Mouse (Mus musculus) heart, embryonic 13.5 days (tissue): ENCODE measurements at regions not wholly inside any gene's neighbourhood (a gene's known extent, or its start where the extent isn't known, plus 50 kb on each side); places are given as distances from the start of the nearest gene placed in this dataset.

ENCODE experiments used
- ATAC-seq: fragments of 200-750 bp; cut with Nextera tagmentation; 2 replicates; pipeline ENCODE4 v1.8.0; 2017; ENCODE audit warnings: moderate TSS enrichment; ENCODE audit not compliant: insufficient number of reproducible peaks, low FRiP score, low TSS enrichment; ENCODE audit errors: extremely low read depth
- H3K27ac ChIP-seq: fragments of 300-500 bp; sonication (generic); replicated peaks from 2 replicates; pipeline ENCODE4 v1.5.1; 2015; ENCODE audit warnings: moderate library complexity, mild to moderate bottlenecking, inconsistent platforms
- H3K27me3 ChIP-seq: fragments of 300-500 bp; sonication (generic); replicated peaks from 2 replicates; pipeline ENCODE4 v1.6.1; 2015; ENCODE audit warnings: mild to moderate bottlenecking, inconsistent platforms
- H3K36me3 ChIP-seq: fragments of 300-500 bp; sonication (generic); 2 replicates; pipeline ENCODE4 v1.6.1; 2015; ENCODE audit warnings: mild to moderate bottlenecking, inconsistent platforms
- H3K4me1 ChIP-seq: fragments of 300-500 bp; sonication (generic); 2 replicates; pipeline ENCODE4 v1.6.1; 2015; ENCODE audit warnings: inconsistent platforms
- H3K4me2 ChIP-seq: fragments of 300-500 bp; sonication (generic); 2 replicates; pipeline ENCODE4 v1.6.1; 2015; ENCODE audit warnings: inconsistent platforms, mild to moderate bottlenecking, moderate library complexity
- H3K4me3 ChIP-seq: fragments of 300-500 bp; sonication (generic); 2 replicates; pipeline ENCODE4 v1.5.1; 2015; ENCODE audit warnings: moderate library complexity, mild to moderate bottlenecking, inconsistent platforms
- H3K9ac ChIP-seq: fragments of 300-500 bp; sonication (generic); 2 replicates; pipeline ENCODE4 v1.6.1; 2015; ENCODE audit warnings: inconsistent platforms, mild to moderate bottlenecking, moderate library complexity
- H3K9me3 ChIP-seq: fragments of 300-500 bp; sonication (generic); 2 replicates; pipeline ENCODE4 v1.6.1; 2016; ENCODE audit warnings: inconsistent platforms
- WGBS: fragments of 180-500 bp; shearing (Covaris S2); methylation state at CpG from one replicate; pipeline ENCODE4 v1.1.7; 2015; ENCODE audit warnings: mixed read lengths; 5-methylcytosine and 5-hydroxymethylcytosine counted together

DNA sequence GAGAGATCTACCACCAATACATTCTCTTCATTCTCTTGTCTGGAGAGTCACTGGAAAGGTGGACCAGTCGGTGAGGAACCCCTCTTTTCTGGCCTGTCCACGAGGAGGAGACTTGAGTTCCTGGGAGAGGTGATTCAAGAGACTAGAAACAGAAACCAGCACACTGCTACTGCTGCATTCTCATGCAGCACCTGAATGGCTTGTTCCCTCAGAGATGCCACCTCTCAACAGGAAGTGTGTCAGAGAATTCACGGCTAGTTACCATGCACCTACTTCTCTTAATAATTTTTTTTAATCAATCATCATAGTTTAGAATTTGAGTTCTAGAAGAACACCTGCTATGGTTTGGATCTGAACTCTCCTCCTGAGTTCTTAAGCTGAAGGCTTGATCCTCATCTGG is 52.0 kb upstream of the Dynlrb2 start:
- H3K4me3 ChIP-seq: no peak overlapping the region
- no peaks in the 10 kb centered on the region for H3K4me1 ChIP-seq
- 51% methylated on average over 3 of the region's 3 CpGs for WGBS
- no peak for ATAC-seq
- no peaks in the 10 kb centered on the region for H3K27me3 ChIP-seq
- no peak overlapping the region for H3K4me2 ChIP-seq
- no peak overlapping the region for H3K9ac ChIP-seq
- H3K36me3 ChIP-seq: no peaks in the 10 kb centered on the region
- no peak overlapping the region for H3K27ac ChIP-seq
- no peaks in the 10 kb centered on the region for H3K9me3 ChIP-seq

DNA sequence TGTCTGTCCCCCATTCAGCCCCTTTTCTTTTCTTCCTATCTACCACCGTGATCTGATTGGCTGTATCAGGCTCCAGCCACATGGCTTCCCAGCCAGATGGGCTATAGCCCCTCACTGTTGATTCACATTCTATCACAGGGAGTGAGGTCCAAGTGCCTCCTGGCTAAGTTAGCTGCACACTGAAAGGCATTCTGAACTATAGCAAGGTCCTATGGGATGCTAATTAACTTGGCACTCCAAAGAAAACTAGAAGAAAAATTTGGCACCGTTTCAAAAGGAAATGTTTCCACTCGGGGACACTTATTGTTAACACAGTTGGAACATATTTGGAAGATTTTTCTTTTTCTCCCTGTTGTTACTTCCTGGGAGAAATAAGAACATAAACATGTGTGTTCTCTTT is 53.4 kb upstream of the Dynlrb2 start:
- H3K4me2 ChIP-seq: no peak overlapping the region
- no peak overlapping the region for H3K27ac ChIP-seq
- H3K27me3 ChIP-seq: no peaks in the 10 kb centered on the region
- no peaks in the 10 kb centered on the region for H3K36me3 ChIP-seq
- no peaks in the 10 kb centered on the region for H3K9me3 ChIP-seq
- no peak overlapping the region for H3K4me3 ChIP-seq
- no peaks in the 10 kb centered on the region for H3K4me1 ChIP-seq
- WGBS: 63% methylated on average over 3 of the region's 3 CpGs
- ATAC-seq: no peak
- H3K9ac ChIP-seq: no peak overlapping the region

DNA sequence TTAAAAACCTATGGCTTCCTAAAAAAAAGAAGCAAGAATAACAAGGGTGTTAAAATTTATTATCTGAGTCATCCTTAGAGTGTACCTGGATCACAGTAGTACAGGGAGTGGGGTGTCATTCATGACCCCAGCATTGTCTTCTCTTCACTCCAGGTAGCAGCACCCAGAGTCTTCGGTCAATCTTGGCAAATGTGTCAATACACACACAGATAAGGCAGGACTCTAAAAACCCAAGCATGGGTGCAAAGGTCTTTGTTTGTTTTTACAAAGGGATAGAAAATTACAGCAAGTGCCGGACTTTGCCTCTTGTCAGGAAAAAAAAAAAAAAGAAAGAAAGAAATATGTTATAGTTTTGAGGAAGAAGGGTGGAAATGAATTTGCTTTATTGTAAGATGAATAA is 57.3 kb upstream of the Dynlrb2 start:
- no peak overlapping the region for H3K4me2 ChIP-seq
- no peak overlapping the region for H3K9ac ChIP-seq
- 0 out of 2 replicates have a peak, but pooled peaks cover 3% of the 10 kb centered on the region for H3K9me3 ChIP-seq
- 69% methylated on average over 2 of the region's 2 CpGs for WGBS
- H3K4me1 ChIP-seq: no peaks in the 10 kb centered on the region
- ATAC-seq: no peak
- H3K27ac ChIP-seq: no peak overlapping the region
- H3K4me3 ChIP-seq: no peak overlapping the region
- H3K27me3 ChIP-seq: peaks cover 5% of the 10 kb centered on the region; the same call in 1 of the 2 replicates
- no peaks in the 10 kb centered on the region for H3K36me3 ChIP-seq

DNA sequence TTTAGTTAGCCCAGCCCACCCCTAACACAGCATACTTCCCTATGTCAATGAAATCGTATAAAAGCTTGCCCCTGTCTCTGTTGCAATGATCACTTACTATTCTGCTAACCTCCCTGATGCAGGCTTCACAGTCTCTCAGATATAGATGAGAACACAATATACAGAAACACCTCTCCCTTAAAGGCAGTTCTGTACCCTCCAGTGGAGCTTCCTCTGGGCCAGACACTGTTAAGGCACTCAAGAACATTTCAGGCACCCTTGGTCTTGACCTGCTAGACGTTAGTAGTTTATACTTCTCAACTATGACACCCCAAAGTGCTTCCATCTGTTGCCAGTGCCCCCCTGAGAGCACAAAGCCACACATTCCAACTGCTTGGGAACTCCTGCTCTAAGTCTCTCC is 61.9 kb upstream of the Dynlrb2 start:
- 29% methylated on average over 2 of the region's 2 CpGs for WGBS
- Histone ChIP-seq H3K36me3 (no peaks in the 10 kb centered on the region), H3K4me1 (no peaks in the 10 kb centered on the region), H3K27me3 (peaks cover 26% of the 10 kb centered on the region), H3K27ac (no peak overlapping the region), H3K9ac (no peak overlapping the region), H3K4me2 (no peak overlapping the region), H3K9me3 (0 out of 2 replicates have a peak, but pooled peaks cover 3% of the 10 kb centered on the region), H3K4me3 (no peak overlapping the region)
- ATAC-seq: no peak

DNA sequence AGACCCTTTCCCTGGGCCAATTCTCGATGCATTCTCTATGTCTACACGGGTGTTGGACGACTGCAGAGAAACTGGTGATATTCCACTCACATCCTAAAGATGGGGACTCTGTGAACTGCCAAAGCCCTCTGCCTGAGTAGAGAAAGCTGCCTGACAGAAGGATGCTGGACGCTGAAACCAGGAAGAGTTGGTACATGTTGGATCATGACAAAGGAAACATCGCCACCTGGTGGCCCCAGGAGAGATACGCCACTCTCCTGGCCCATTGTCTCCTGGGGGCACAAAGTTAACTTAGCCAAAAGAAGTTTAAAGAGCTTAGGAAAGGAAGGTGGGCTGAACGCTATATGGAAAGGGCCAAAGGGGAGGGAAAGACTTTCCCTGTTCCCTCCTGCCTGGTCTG is 65.9 kb upstream of the Dynlrb2 start:
- H3K27ac ChIP-seq: no peak overlapping the region
- H3K4me1 ChIP-seq: no peaks in the 10 kb centered on the region
- H3K36me3 ChIP-seq: no peaks in the 10 kb centered on the region
- no peak overlapping the region for H3K9ac ChIP-seq
- no peak overlapping the region for H3K4me3 ChIP-seq
- H3K9me3 ChIP-seq: no peaks in the 10 kb centered on the region
- ATAC-seq: no peak
- H3K27me3 ChIP-seq: peaks cover 37% of the 10 kb centered on the region
- H3K4me2 ChIP-seq: no peak overlapping the region
- 12% methylated on average over 7 of the region's 7 CpGs for WGBS

GRCm38 (mm10) chr8:116435268-116435980 is 69.3 kb upstream of the Dynlrb2 start:
- 50% methylated on average over 15 of the region's 15 CpGs for WGBS
- no peak overlapping the region for H3K9ac ChIP-seq
- peaks cover 20% of the 10 kb centered on the region for H3K27me3 ChIP-seq
- no peak for ATAC-seq
- no peak overlapping the region for H3K27ac ChIP-seq
- no peaks in the 10 kb centered on the region for H3K36me3 ChIP-seq
- no peaks in the 10 kb centered on the region for H3K4me1 ChIP-seq
- no peak overlapping the region for H3K4me3 ChIP-seq
- H3K9me3 ChIP-seq: no peaks in the 10 kb centered on the region
- H3K4me2 ChIP-seq: no peak overlapping the region

- no peaks in the 10 kb centered on the region for H3K4me1 ChIP-seq
- H3K4me3 ChIP-seq: no peak overlapping the region
- H3K36me3 ChIP-seq: no peaks in the 10 kb centered on the region
- 54% methylated on average over 5 of the region's 5 CpGs for WGBS
- H3K9ac ChIP-seq: no peak overlapping the region
- ATAC-seq: no peak
- peaks cover 3% of the 10 kb centered on the region; the same call in 1 of the 2 replicates for H3K9me3 ChIP-seq
- H3K27ac ChIP-seq: no peak overlapping the region
- no peak overlapping the region for H3K4me2 ChIP-seq
- H3K27me3 ChIP-seq: no peaks in the 10 kb centered on the region
Observed at GRCm38 (mm10) chr8:116430051-116430450, 74.7 kb upstream of the Dynlrb2 start.

DNA sequence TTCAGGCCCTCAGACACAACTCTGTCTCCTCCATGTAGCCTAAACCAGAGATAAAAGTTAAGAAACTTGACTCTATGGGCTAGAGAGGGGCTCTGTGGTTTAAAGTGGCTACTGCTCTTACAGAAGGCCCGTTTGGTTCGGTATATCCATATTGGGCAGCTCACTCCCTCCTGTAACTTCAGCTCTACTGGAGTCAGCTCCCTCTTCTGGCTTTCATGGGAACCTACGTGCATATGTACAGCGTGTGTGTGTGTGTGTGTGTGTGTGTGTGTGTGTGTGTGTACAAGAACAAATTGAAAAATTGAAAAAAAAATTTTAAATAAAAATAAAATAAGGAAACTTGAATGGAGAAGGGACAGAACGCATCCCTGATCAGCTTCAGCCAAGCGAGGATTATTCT is 75.1 kb upstream of the Dynlrb2 start:
- no peak for ATAC-seq
- Histone ChIP-seq H3K9me3 (peaks cover 3% of the 10 kb centered on the region; the same call in 1 of the 2 replicates), H3K27ac (no peak overlapping the region), H3K36me3 (no peaks in the 10 kb centered on the region), H3K4me2 (no peak overlapping the region), H3K4me1 (no peaks in the 10 kb centered on the region), H3K9ac (no peak overlapping the region), H3K27me3 (no peaks in the 10 kb centered on the region), H3K4me3 (no peak overlapping the region)
- 61% methylated on average over 6 of the region's 6 CpGs for WGBS

DNA sequence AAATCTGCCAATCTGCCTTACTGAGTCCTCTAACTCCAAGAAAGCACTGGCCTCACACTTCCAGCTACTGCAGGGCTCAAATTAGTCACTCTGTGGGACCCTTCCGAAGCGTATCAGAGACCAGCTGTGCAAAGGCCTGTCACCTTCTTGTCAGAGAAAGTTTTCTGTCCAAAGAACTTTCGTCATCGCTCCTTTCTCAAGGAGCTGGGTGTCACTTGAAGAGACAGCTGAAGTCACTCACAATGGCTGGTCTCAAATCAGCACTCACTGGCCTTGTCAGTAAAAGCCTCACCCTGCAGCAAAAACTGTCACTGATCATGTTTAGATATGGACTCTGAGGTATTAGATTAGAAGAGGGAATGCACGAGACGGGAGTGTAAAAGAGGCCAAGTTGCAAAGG is 81.9 kb upstream of the Dynlrb2 start:
- Histone ChIP-seq H3K4me2 (no peak overlapping the region), H3K36me3 (no peaks in the 10 kb centered on the region), H3K27me3 (no peaks in the 10 kb centered on the region), H3K4me3 (no peak overlapping the region), H3K9ac (no peak overlapping the region), H3K27ac (no peak overlapping the region), H3K4me1 (peaks cover 3% of the 10 kb centered on the region; the same call in 1 of the 2 replicates), H3K9me3 (peaks cover 3% of the 10 kb centered on the region; the same call in 1 of the 2 replicates)
- 33% methylated on average over 6 of the region's 6 CpGs for WGBS
- ATAC-seq: no peak

DNA sequence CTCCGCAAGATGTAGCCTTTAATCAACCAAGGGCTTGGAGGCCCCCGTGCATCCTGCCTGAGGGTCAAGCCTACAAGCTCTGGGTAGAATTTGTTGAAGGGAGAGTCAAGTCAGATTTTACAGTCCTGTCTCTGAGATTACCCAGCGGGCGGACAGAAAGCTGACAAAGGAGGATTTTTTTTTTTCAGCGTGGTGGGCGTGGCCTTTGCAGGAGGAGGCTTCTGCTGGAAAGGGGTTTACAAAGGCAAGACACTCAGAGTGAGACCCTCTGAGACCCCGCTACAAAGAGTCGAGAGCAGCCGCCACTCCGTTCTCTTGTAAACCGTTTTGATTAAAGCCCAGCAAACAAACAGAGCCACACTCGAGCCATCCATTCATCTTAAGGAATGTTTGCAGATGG is 92.1 kb upstream of the Dynlrb2 start:
- no peaks in the 10 kb centered on the region; the same call in 1 of the 2 replicates for H3K27me3 ChIP-seq
- no peak overlapping the region for H3K4me3 ChIP-seq
- ATAC-seq: no peak
- H3K4me2 ChIP-seq: no peak overlapping the region
- no peaks in the 10 kb centered on the region for H3K4me1 ChIP-seq
- WGBS: 43% methylated on average over 12 of the region's 12 CpGs
- H3K9me3 ChIP-seq: no peaks in the 10 kb centered on the region
- H3K9ac ChIP-seq: no peak overlapping the region
- H3K36me3 ChIP-seq: no peaks in the 10 kb centered on the region
- H3K27ac ChIP-seq: no peak overlapping the region

GRCm38 (mm10) chr8:116410041-116410440 is 94.7 kb upstream of the Dynlrb2 start:
- no peak for ATAC-seq
- Histone ChIP-seq H3K27me3 (no peaks in the 10 kb centered on the region; the same call in 1 of the 2 replicates), H3K27ac (no peak overlapping the region), H3K4me1 (no peaks in the 10 kb centered on the region), H3K4me2 (no peak overlapping the region), H3K36me3 (no peaks in the 10 kb centered on the region), H3K9me3 (no peaks in the 10 kb centered on the region), H3K9ac (no peak overlapping the region), H3K4me3 (no peak overlapping the region)
- 69% methylated on average over 5 of the region's 5 CpGs for WGBS

DNA sequence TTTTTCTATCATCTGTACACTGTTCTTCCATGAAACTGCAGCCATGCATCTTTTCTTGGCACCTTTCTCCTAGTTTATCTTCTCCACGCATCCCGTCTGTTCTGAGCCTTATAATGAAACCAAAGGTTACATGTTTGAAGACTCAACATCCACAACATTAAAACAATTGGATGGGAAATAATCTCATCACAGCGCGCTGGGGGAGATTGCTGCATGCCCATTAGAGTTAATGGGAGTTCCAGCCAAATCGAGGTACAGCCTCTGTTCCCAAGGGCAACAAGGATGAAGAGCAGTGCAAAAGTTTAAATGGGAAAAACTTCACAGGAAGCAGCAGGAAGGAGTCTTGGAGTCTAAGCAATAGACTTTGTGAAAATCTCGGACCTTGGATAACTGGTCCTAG is 95.8 kb upstream of the Dynlrb2 start:
- Histone ChIP-seq H3K4me2 (no peak overlapping the region), H3K9ac (no peak overlapping the region), H3K9me3 (no peaks in the 10 kb centered on the region), H3K4me3 (no peak overlapping the region), H3K4me1 (no peaks in the 10 kb centered on the region), H3K27ac (no peak overlapping the region), H3K27me3 (no peaks in the 10 kb centered on the region; the same call in 1 of the 2 replicates), H3K36me3 (no peaks in the 10 kb centered on the region)
- WGBS: 83% methylated on average over 6 of the region's 6 CpGs
- no peak for ATAC-seq
